Mouse (Mus musculus): ENCODE results near the gene Tada2b. TPM values are rescaled to one million over a fixed set of nuclear protein-coding genes. Genes with fewer than 3 reads are reported as not detected.

The Tada2b gene
- total RNA-seq, 2 experiments from 2014 or later = 14.3 to 15.8 TPM

- TF ChIP-seq CTCF (IDR thresholded peaks at IDR 0.05) = no peak
- peak overlapping the region; percentile 82 for H3K27ac ChIP-seq
- H3K4me3 ChIP-seq = 0 out of 2 replicates have a peak overlapping the region, but pooled peaks have one; percentile 7
- intact Hi-C loops (cut with DNase I) = no loop called here
- DNase-seq = peak; percentile 74
These were observed 5.3 kb downstream of the Tada2b start for GRCm38 (mm10) chr5:36478540-36479420.

GRCm38 (mm10) chr5:36477486-36477885, 6.6 kb downstream of the Tada2b start:
- intact Hi-C loops (cut with DNase I) = no loop called here

GRCm38 (mm10) chr5:36474283-36474682, 9.8 kb downstream of the Tada2b start:
- TF ChIP-seq CTCF (IDR thresholded peaks at IDR 0.05) = peak; percentile 84
- intact Hi-C loops (cut with DNase I) = no loop called here

More at GRCm38 (mm10) chr5:36477486-36477885, 6.6 kb downstream of the Tada2b start:
- Histone ChIP-seq H3K4me3 (no peak overlapping the region), H3K27ac (0 out of 2 replicates have a peak overlapping the region, but pooled peaks have one; percentile 82)
- no peak for DNase-seq
- TF ChIP-seq CTCF (IDR thresholded peaks at IDR 0.05) = no peak

DNA sequence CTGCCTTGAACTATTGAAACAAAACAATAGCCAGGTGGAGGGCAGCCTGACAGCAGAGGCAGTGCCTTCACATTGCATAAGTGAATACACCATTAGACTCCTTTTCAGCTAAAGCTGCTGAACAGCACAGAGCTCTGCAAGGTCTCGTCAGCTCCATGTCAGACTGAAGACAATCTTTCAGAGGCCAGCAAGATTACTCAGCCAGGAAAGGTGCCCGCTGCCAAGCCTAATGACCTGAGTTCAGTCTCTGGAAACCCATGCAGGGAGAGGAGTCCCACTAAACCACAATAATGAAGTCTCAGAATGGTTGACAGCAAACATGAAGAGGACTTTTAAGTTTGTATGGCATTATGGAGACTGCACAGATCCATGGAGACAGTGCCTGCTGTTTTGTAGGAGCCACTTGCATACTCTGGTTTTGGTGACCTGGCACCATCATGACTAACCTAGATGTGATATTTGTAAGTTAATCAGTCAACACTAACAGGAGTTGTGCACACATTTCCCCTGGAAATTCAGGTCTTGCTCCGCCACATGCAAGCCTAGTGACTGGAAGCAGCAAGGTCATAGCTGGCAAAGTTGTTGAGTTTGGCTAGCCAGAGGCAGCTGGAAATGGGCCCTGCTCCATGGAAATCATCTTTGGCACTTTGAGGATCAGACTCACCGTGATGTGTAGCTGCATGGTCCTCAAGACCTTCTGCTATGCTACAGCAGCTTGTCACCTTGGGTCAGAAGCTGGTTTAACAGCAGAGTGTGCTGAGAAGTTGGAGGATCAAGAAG, 11.0 kb downstream of the Tada2b start:
- no peak overlapping the region for H3K27ac ChIP-seq
- TF ChIP-seq CTCF (IDR thresholded peaks at IDR 0.05) = no peak
- no peak for DNase-seq
- intact Hi-C loops (cut with DNase I) = no loop called here
- H3K4me3 ChIP-seq = no peak overlapping the region

More at GRCm38 (mm10) chr5:36474283-36474682, 9.8 kb downstream of the Tada2b start:
- DNase-seq = peak; percentile 75
- H3K4me3 ChIP-seq = no peak overlapping the region
- no peak overlapping the region for H3K27ac ChIP-seq

DNA sequence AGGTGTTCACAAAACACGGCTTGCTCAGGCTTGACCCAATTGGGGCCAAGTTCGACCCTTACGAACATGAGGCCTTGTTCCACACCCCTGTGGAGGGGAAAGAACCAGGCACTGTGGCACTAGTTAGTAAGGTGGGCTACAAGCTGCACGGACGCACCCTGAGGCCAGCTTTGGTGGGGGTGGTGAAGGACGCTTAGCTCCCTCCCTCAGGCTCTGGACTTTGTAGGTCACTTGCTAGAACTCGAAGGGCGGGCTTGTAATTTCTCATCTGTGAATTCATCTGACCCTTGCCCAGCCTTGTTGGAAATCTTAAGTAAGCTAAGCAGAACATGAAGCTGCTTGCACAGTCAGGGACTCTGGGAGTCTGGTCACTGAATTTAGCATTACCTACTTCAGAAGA, 12.9 kb downstream of the Tada2b start:
- H3K4me3 ChIP-seq = no peak overlapping the region
- no peak for TF ChIP-seq CTCF (IDR thresholded peaks at IDR 0.05)
- H3K27ac ChIP-seq = no peak overlapping the region
- intact Hi-C loops (cut with DNase I) = no loop called here
- no peak for DNase-seq

DNA sequence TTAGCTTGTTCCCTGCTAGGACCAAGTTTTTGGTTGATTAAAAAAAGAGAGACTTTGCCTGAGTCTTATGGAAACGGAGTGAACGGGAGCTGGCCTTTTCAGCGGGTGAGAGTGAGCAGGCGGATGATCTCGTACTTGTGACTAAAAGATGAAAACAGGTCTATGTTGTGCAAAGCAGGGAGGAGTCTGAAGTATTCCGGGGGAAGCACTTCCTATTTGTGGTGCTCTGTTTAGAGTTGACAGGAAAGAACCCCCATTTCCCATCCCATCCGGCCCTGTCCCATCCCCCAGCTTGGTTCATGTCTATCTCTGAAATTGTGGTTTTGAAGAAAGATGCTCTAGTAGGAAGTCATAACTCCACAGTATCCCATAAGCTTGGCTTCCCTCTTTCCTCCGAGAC, 18.2 kb downstream of the Tada2b start:
- intact Hi-C loops (cut with DNase I) = loop anchor here (1.0 to 2.0 kb wide), 2 partner anchors 18 to 117 kb away; partner anchors contain the start of genes Ccdc96 and Tada2b

GRCm38 (mm10) chr5:36464709-36465661, 19.1 kb downstream of the Tada2b start, which contains the start of gene Grpel1:
Gene Grpel1 (plus strand): TSS chr5:36464998.
- intact Hi-C loops (cut with DNase I) = loop anchor here (1.0 to 5.0 kb wide), 2 partner anchors 19 to 72 kb away; partner anchors contain the start of genes Ccdc96 and Tada2b
- Histone ChIP-seq H3K27ac (peak within 1 kb of the TSS; percentile 94), H3K4me3 (peak within 1 kb of the TSS; percentile 86)

More for the DNA sequence above, 18.2 kb downstream of the Tada2b start:
- TF ChIP-seq CTCF (IDR thresholded peaks at IDR 0.05) = no peak
- Histone ChIP-seq H3K27ac (peak overlapping the region; percentile 94), H3K4me3 (peak overlapping the region; percentile 86)
- DNase-seq = no peak

DNA sequence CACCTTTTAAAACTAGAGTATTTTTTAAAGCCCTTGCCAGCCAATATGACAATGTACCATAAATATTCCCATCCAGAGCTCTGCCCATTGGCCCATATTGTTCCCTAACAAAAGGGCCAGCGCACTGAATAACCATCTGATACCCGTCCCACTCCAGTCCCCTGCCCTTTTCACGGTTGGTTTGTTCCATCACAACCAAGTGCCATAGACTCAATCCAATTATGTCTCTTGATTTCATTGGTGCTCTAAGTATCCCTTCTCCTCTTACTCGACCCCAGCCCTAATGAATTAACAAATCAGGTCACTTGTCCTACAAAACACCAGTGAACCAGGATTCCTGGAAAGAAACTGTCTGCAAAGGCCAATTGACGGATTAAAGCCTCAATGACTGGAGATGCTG, 20.7 kb downstream of the Tada2b start:
- DNase-seq = no peak
- H3K27ac ChIP-seq = no peak overlapping the region
- TF ChIP-seq CTCF (IDR thresholded peaks at IDR 0.05) = no peak
- intact Hi-C loops (cut with DNase I) = loop anchor here (2.0 to 5.0 kb wide), 2 partner anchors 74 to 279 kb away; no protein-coding TSS in a partner anchor
- H3K4me3 ChIP-seq = no peak overlapping the region

More at GRCm38 (mm10) chr5:36464709-36465661, 19.1 kb downstream of the Tada2b start, which contains the start of gene Grpel1:
- no peak for TF ChIP-seq CTCF (IDR thresholded peaks at IDR 0.05)
- DNase-seq = peak; percentile 99

DNA sequence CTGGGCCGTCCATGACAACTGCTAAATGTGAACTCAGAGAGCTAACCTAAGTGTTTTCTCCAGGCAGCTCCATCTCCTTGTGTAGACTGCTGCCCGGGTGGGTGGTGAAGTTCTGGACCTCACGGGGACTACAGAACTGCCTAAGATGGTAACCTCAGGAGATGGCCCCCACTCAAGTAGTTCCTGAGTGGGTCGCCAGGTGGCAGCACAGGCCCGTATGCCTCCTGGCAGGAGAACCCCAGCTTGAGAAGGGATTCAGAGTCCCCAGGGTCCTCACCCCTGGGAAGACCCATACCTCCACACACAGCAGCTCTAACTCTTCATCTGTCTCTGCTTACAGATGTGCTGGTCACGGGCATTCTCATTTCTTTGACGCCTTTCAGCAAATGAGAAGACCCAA, 21.3 kb downstream of the Tada2b start:
- Histone ChIP-seq H3K27ac (no peak overlapping the region), H3K4me3 (no peak overlapping the region)
- intact Hi-C loops (cut with DNase I) = loop anchor here (2.0 to 5.0 kb wide), 2 partner anchors 74 to 280 kb away; no protein-coding TSS in a partner anchor
- DNase-seq = peak; percentile 82
- peak; percentile 97 for TF ChIP-seq CTCF (IDR thresholded peaks at IDR 0.05)

DNA sequence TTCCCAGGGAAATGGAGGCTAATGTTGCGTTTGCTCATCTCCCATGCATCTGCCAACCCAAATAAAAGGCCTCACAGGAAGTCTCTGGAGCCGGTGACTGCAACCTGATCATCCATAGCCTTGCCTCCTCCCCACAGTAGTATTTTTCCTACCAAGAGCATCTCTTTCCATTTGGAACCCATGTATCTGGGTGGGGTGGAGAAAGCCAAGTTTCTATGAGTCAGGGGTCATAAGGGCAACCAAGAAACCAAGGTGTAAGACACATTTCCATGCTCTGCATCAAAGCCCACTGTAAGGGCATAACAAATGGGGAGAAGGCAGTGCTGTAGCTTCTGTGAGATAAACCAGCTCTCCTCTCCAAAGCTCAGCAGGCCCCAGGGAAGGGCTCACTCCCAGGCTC, 22.9 kb downstream of the Tada2b start:
- TF ChIP-seq CTCF (IDR thresholded peaks at IDR 0.05) = no peak
- Histone ChIP-seq H3K27ac (no peak overlapping the region), H3K4me3 (no peak overlapping the region)
- DNase-seq = no peak
- intact Hi-C loops (cut with DNase I) = loop anchor here (5.0 kb wide), 1 partner anchor 76 kb away; no protein-coding TSS in a partner anchor

GRCm38 (mm10) chr5:36460712-36461111, 23.4 kb downstream of the Tada2b start:
- intact Hi-C loops (cut with DNase I) = loop anchor here (5.0 kb wide), 1 partner anchor 77 kb away; no protein-coding TSS in a partner anchor
- H3K27ac ChIP-seq = no peak overlapping the region
- TF ChIP-seq CTCF (IDR thresholded peaks at IDR 0.05) = no peak
- no peak for DNase-seq
- no peak overlapping the region for H3K4me3 ChIP-seq
